In genomic region chr1:38988357-38988756, GRCm38 (mm10) we compare ENCODE assay signal across 8 mouse cellular contexts. TPM values are rescaled to one million over a fixed set of nuclear protein-coding genes. Genes with fewer than 3 reads are reported as not detected.
DNase-seq lines count a peak whose midpoint lies in the region; ATAC-seq and TF ChIP-seq lines count a peak whose summit lies in the region.

No protein-coding gene starts in this region.

- no peak for TF ChIP-seq POLR2A in CH12.LX (IDR thresholded peaks at IDR 0.05; ENCODE audit: low read depth, low read length)

- H3K36me3 ChIP-seq in CH12.LX (replicated peaks in 1 of 2; ENCODE audit: control insufficient read depth in 1 of 2, insufficient read depth in 1 of 2, low read length in 1 of 2) (peaks cover 4 to 34% of the 10 kb centered on the region in 2 experiments), macrophage (ENCODE audit: inconsistent target) (peaks cover 24% of the 10 kb centered on the region)
- H3K36me3 ChIP-seq in heart, embryonic 16.5 days (ENCODE audit: control insufficient read depth, insufficient read depth) = peaks cover 10% of the 10 kb centered on the region

- no peak for ATAC-seq in heart, embryonic 16.5 days (replicated peaks; ENCODE audit: extremely low read depth, insufficient read depth, low FRiP score)

- H3K4me1 ChIP-seq in CH12.LX (ENCODE audit: control insufficient read depth in 1 of 2, insufficient read depth in 2 of 2) = peaks cover 2 to 27% of the 10 kb centered on the region in 2 experiments; a peak in 3 of 4 replicates
- H3K4me1 ChIP-seq in heart, embryonic 16.5 days (ENCODE audit: control insufficient read depth, insufficient read depth, low read length) = peaks cover 22% of the 10 kb centered on the region

- H3K27ac ChIP-seq in CH12.LX (ENCODE audit: insufficient read depth, low read depth) (no peak overlapping the region), macrophage (peak overlapping the region; percentile 53)
- H3K27ac ChIP-seq in heart, embryonic 16.5 days (ENCODE audit: low read length) = peak overlapping the region; percentile 80

- no peaks in the 10 kb centered on the region for H3K27me3 ChIP-seq in CH12.LX (replicated peaks)
- no peaks in the 10 kb centered on the region for H3K27me3 ChIP-seq in heart, embryonic 16.5 days (ENCODE audit: control insufficient read depth, insufficient read depth, low read length)

- TF ChIP-seq EP300 in CH12.LX (IDR thresholded peaks at IDR 0.05; ENCODE audit: low read length) = no peak

- H3K4me2 ChIP-seq in CH12.LX (ENCODE audit: insufficient read depth, low read depth, poor library complexity, severe bottlenecking) = peak overlapping the region; percentile 74
- H3K4me2 ChIP-seq in heart, embryonic 16.5 days (ENCODE audit: low read depth, low read length) = peak overlapping the region; percentile 93

- H3K4me3 ChIP-seq in CH12.LX (replicated peaks in 1 of 3; ENCODE audit: low read depth in 2 of 3, low read length in 2 of 3, poor library complexity in 1 of 3) (peak overlapping the region; percentile 71 to 83 (median 74)), macrophage (ENCODE audit: inconsistent target) (peak overlapping the region; percentile 82)
- peak overlapping the region; percentile 74 for H3K4me3 ChIP-seq in heart, embryonic 16.5 days (ENCODE audit: low read length)

- dilution Hi-C loops in CH12.LX (cut with MboI; ENCODE audit: extremely low pct_ligation_motif_present, extremely low pct_unique_long_range_greater_than_20kb, low sequenced_read_pairs) = no loop called here

- H3K9me3 ChIP-seq in CH12.LX (replicated peaks; ENCODE audit: low read length) = peaks cover 3% of the 10 kb centered on the region
- no peaks in the 10 kb centered on the region for H3K9me3 ChIP-seq in heart, embryonic 16.5 days (replicated peaks; ENCODE audit: control insufficient read depth, low read length)

- H3K79me2 ChIP-seq in CH12.LX (replicated peaks; ENCODE audit: control insufficient read depth, extremely low read depth, insufficient read depth, poor library complexity, severe bottlenecking) (peaks cover 7% of the 10 kb centered on the region), macrophage (ENCODE audit: inconsistent target) (peaks cover 51% of the 10 kb centered on the region)

- WGBS in heart, embryonic 16.5 days = 12% methylated on average over 7 of the region's 7 CpGs
- WGBS in macrophage (ENCODE audit: missing documents) = 6% methylated on average over 7 of the region's 7 CpGs

- peak overlapping the region; percentile 84 for H3K9ac ChIP-seq in CH12.LX (ENCODE audit: insufficient read depth, low read depth)
- peak overlapping the region; percentile 85 for H3K9ac ChIP-seq in heart, embryonic 16.5 days (ENCODE audit: low read length)

- in situ Hi-C loops in CH12.LX (cut with MboI; ENCODE audit: low pct_ligation_motif_present, low pct_unique_long_range_greater_than_20kb, low sequenced_read_pairs) = no loop called here

- intact Hi-C loops in heart, postnatal 25 days (cut with DNase I) = no loop called here

- no peak for TF ChIP-seq RAD21 in CH12.LX (IDR thresholded peaks at IDR 0.05; ENCODE audit: low read depth, low read length)

- TF ChIP-seq CTCF in CH12.LX (conservative IDR thresholded peaks at IDR 0.05 in 1 of 2, IDR thresholded peaks at IDR 0.05 in 1 of 2; ENCODE audit: low read depth in 2 of 2, low read length in 2 of 2) = no peak

- DNase-seq in heart, adult 11 months = peak; percentile 78
- no peak for DNase-seq in heart, postnatal 25 days (ENCODE audit: low spot score)
- DNase-seq in CH12.LX (ENCODE audit: extremely low read depth) = no peak
- no peak for DNase-seq in urinary bladder, postnatal 36 days (ENCODE audit: low spot score in 2 of 2)
- DNase-seq in spleen, adult 18-20 months = no peak
- no peak for DNase-seq in B cell, adult 2 months

TF ChIP-seq in CH12.LX, 34 proteins besides CTCF, POLR2A, EP300 and RAD21:
- no peak for TF ChIP-seq KAT2A (IDR thresholded peaks at IDR 0.05; ENCODE audit: insufficient replicate concordance, low read length)
- TF ChIP-seq TBP (conservative IDR thresholded peaks at IDR 0.05; ENCODE audit: low read depth, low read length) = no peak
- no peak for TF ChIP-seq NELFE (IDR thresholded peaks at IDR 0.05; ENCODE audit: low read depth, low read length)
- no peak for TF ChIP-seq GABPA (IDR thresholded peaks at IDR 0.05; ENCODE audit: insufficient replicate concordance, low read depth, low read length)
- no peak for TF ChIP-seq MAFK (IDR thresholded peaks at IDR 0.05; ENCODE audit: insufficient replicate concordance, low read length)
- no peak for TF ChIP-seq MXI1 (IDR thresholded peaks at IDR 0.05; ENCODE audit: low read depth, low read length)
- TF ChIP-seq MYC (IDR thresholded peaks at IDR 0.05; ENCODE audit: low read depth, low read length) = no peak

RNA-seq across cellular contexts. Expression of gene Pdcl3, which starts 2.9 kb away (rescaled TPM):
- total RNA-seq in heart, postnatal 25 days (2021) = 10 to 100 TPM; 68.6 to 72.8 TPM
- 55.6 and 60.7 TPM in 2 replicates for total RNA-seq in CH12.LX (2012; rRNA removed)
- 83.6 and 84.7 TPM in 2 replicates for total RNA-seq in CH12.LX (2014; rRNA removed)
- 120 and 146 TPM in 2 replicates for polyA plus RNA-seq in CH12.LX (2012; ENCODE audit: insufficient read length, low read depth)
- 125 and 156 TPM in 2 replicates for polyA plus RNA-seq in heart, embryonic 16.5 days (2015; fragmentation: Nextera tagmentation; extraction: Ambion mirVana)
- 10 to 100 TPM in 21 of 26 experiments, 1 to 10 TPM in 5; 1.9 to 32.7 (median 16.3) TPM for total RNA-seq in macrophage (2018; cell fraction: chromatin; rRNA removed)
- 100 to 1,000 TPM in 1 of 26 experiments, 10 to 100 TPM in 25; 58.1 to 100 (median 75.1) TPM for total RNA-seq in macrophage (2018; cell fraction: cytosol; rRNA removed)
- total RNA-seq in macrophage (2018; cell fraction: nucleus; rRNA removed) = 10 to 100 TPM; 10.6 to 47.2 (median 29.6) TPM
- polyA plus RNA-seq in macrophage (2018) = 66.2 to 104 TPM (median 74.4 TPM) in 3 replicates

RNA-seq across cellular contexts. Expression of gene Nms, which starts 49.4 kb away (rescaled TPM):
- not detected for total RNA-seq in heart, postnatal 25 days (2021)
- total RNA-seq in CH12.LX (2012; rRNA removed) (not detected in 2 replicates), CH12.LX (2014; rRNA removed) (not detected in 2 replicates)
- polyA plus RNA-seq in CH12.LX (2012; ENCODE audit: insufficient read length, low read depth) (not detected in 2 replicates), macrophage (2018) (not detected in 3 replicates)
- not detected in 2 replicates for polyA plus RNA-seq in heart, embryonic 16.5 days (2015; fragmentation: Nextera tagmentation; extraction: Ambion mirVana)
- total RNA-seq in macrophage (2018; cell fraction: chromatin; rRNA removed) = not detected
- total RNA-seq in macrophage (2018; cell fraction: cytosol; rRNA removed) = not detected
- not detected for total RNA-seq in macrophage (2018; cell fraction: nucleus; rRNA removed)
